Mouse (Mus musculus) monocyte, adult 5-6 weeks (primary cell): ENCODE measurements around the gene Trim17. TPM values are rescaled to one million over a fixed set of nuclear protein-coding genes. Genes with fewer than 3 reads are reported as not detected.

ENCODE experiments used
- ATAC-seq: fragments of 153-309, 156-312 bp; replicated peaks from 2 replicates; pipeline ENCODE4 v1.8.0; 2017; ENCODE audit warnings: mild to moderate bottlenecking; ENCODE audit not compliant: low TSS enrichment, insufficient number of reproducible peaks, severe bottlenecking, poor library complexity, low FRiP score
- total RNA-seq: library from RNA; stranded (forward); fragments of 200-1000, 200-491, 200-594 nt; gene quantifications from 3 replicates; pipeline ENCODE4 v1.2.3, GENCODE M21; 2017

Gene Trim17
- total RNA-seq: 0.29 TPM in 1 of 3 replicates, not detected in the others

DNA sequence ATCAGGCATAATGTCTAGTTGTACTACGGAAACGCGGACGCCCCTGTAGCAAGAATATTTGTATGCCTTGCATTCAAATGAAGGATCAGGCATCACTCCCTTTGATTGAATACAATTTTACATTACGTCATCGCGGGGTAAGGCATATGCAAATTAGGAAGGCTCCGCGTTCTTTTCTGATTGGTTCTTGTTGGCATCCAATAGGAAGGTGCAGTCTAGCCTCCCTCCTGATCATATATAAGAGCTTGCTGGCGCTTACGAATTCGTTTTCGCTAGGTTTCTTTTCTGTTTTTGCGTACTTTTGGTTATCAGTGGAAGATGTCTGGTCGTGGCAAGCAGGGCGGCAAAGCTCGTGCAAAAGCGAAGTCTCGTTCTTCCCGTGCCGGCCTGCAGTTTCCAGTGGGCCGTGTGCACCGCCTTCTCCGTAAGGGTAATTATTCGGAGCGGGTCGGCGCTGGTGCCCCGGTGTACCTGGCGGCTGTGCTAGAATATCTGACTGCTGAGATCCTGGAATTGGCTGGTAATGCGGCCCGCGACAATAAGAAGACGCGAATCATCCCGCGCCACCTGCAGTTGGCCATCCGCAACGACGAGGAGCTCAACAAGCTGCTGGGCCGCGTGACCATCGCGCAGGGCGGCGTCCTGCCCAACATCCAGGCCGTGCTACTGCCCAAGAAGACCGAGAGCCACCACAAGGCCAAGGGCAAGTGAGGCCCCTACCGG, at the start of gene Trim17, which contains the start of gene Hist3h2a:
Gene Trim17 (plus strand): TSS at position 266 of the 723 bp plus-strand sequence.
Gene Hist3h2a (plus strand): TSS at position 266 of the 723 bp plus-strand sequence.
- peak; percentile 85 for ATAC-seq

DNA sequence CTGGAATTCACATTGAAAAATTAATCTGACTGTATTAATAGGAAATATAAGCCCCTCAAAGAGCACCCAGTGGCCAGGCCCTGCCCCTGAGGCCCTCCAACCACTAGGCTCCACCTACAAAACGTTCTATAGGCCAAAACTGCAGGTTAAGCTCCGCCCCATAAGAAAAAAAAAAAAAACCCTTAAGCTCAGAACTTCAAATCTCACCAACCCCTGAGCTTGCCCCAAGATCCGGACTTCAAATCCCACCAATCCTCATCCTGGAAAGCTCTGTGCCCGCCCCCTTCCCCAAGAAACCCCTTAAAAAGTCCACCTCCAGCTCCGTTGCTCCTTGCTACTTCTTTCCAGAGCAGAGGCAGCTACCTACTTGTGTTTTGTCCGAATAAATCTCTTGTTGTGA, 49.6 kb upstream of the Trim17 start:
- ATAC-seq: no peak

DNA sequence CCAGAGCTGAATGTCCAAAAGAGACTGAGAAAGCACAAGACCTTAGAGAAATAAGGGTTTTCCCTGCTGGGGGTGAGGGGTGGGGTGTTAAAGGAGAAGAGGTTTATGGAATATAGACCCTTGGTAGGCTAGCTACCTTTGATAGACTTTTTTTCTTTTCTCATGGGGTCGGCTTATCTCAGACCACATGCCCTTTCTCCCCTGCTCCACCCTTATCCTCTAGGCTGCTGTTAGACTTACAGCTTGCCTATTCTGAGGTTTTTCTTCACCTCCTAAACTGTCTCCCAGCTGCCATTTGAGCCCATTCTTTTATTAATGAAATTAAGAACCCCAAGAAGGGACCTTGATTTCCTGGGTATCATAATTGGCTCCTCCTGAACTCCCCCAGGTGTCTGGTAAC, 40.7 kb upstream of the Trim17 start:
- ATAC-seq: no peak

DNA sequence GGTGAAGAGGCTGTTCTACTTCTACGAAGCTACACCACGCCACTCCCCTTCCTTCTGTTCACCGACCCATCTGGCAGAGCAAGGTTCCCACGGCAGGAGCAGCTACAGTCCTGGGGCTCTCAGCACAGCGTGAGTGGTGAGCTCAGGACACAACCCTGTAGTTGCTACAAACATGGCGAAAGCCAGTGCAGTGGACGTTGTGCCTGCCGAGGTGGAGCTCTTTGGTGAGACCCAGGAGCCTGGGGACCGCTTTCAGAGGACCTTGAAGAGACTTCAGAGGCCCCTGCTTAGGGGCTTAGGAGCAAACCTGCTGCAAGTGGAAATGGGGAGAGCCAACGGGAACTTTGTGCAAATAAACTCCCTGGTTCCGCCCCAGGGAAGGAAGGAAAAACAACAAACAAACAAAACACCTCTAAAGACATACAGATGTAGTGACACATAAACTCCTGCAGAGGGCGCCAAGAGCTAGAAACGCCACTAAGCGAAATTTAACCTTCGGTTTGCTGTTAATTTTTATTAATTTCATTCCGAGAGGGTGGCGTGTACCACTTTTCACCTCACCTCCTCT, 39.9 kb upstream of the Trim17 start:
- ATAC-seq: no peak

DNA sequence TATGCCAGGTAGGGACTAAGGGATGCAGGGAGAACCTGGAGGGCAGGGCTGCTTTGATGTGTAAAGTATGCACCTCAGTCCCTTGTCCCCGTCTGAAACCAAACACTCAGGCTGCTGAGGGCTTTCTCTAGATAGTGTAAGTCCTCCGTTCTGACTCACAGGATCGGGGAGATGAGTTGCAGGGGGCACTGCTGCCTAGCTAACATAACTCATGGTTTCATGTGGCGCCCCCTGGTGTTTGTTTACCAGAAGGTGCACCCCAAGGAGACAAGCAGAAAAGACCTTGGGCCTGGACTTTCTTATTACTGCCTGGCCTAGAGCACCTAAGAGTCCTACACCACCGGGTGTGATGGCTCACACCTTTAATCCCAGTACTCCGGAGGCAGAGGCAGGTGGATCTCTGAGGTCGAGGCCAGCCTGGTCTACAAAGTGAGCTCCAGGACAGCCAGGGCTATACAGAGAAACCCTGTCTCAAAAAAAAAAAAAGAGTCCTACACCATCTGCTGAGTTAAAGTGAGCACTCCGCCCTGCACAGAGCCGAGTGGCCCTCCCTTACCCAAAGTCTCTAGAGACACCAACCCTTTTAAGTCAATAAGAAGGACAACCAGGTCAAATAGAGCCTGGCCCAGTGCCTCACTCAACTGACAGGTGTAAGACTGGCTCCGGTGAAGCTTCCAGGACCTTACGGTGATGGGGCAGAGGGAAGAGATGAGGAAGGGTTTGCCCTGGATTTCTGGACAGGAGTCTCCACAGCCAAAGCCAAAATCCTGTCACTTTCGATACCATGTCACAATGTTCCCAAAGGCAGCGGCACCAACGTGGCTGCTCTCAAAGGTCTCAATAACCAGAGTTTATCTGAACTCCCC, 37.4 kb upstream of the Trim17 start:
- peak; percentile 51; the same call in 1 of the 2 replicates for ATAC-seq

DNA sequence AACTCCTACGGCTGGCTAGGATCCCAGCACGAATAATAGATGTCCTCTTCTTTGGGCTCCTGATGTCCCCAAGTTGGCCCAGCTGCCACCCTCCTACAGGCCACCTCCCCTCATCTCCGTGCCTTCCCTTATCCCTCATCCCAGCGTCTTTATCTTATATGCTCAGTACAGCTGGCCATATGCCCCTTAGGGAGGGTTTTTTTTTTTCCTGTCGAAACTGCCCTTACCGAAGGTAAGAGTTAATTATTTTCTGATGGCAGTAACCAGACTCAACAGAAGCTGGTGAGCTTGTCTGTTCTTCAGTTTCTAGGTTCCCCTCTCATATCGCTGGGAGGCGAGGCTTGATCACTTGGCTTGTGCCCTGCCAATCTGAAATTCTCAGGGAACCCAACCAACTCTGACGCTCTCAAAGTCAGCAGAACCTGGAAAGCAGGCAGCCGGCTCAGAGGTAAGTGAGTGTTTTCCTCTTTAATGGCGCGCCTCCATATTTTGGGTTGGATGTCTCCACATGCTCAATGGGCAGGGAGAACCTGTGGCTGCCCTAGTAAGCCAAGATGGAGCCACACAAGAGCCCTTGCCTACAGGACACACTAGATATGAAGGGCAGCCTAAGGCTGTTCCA, 36.6 kb upstream of the Trim17 start, which contains the start of gene Btnl10:
Gene Btnl10 (plus strand): TSS at position 164 of the 622 bp plus-strand sequence.
- ATAC-seq: no peak

DNA sequence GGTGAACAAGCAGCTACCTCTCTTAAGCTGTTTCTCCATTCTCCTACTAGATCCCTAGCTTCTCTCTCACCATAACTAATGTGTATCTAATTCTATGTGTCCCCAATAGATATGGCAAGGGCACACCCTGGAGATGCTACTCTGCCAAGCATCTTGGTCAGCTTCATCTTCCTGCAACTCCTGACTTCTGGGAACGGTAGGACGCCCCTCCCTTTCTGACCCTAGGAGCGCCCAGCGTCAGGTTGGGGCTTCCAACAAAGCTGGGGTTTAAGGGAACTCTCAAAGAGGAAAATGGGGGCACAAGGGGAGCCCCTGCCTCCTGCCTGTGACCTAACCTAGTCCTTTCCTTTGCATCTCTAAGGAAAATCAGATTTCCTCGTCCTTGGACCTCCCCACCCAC, 35.7 kb upstream of the Trim17 start:
- no peak for ATAC-seq

DNA sequence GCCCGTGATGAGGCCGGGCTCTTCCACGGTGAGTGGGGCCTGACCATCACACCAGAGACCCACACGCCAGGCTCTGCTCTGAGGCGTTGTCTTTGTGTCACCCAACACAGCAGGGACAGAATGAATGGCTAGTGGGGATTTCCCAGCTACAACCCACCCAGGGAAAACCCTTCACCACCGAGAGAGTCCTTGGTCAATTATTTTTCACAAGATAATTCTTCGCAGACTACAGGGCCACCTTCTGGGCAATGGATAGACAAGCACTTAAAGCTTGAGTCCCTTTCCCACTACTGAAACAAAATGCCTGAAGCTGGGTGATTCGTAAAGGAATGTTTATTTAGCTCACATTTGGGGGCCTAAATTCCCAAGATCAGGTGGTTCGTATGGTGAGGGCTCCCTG, 32.1 kb upstream of the Trim17 start:
- ATAC-seq: no peak

DNA sequence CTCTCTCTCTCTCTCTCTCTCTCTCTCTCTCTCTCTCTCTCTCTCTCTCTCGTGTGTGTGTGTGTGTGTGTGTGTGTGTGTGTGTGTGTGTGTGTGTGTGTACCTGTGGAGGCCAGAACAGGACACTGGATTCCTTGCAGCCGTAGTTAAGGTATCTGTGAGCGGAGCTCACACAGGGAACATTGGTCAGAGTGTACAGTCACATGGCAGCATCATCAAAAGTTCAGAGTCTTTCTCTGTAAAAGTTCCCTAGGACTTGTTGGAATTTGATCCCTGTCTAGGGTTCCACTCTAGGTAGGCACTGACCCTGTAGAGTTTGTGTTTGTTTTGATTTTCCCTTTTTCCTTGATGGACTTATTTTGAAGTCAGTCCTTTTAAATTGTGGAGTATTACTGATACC, 27.8 kb upstream of the Trim17 start:
- no peak for ATAC-seq

DNA sequence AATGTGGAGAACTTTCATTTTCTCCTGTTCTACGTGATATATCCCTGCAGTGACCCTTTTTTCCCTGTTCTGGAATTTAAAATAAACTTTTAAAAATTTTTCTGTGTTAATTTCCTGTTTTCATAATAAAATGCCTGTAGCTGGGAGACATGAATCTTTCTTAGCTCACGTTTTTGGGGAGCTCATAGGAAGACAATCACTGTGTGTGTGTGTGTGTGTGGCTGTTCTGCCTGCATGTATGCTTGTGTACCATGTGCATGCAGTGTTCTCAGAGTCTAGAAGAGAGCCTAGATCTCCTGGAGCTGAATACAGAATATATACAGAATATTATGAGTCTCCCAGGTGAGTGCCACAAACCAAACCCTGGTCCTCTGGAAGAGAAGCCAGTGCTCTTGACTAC, 27.4 kb upstream of the Trim17 start:
- no peak for ATAC-seq

DNA sequence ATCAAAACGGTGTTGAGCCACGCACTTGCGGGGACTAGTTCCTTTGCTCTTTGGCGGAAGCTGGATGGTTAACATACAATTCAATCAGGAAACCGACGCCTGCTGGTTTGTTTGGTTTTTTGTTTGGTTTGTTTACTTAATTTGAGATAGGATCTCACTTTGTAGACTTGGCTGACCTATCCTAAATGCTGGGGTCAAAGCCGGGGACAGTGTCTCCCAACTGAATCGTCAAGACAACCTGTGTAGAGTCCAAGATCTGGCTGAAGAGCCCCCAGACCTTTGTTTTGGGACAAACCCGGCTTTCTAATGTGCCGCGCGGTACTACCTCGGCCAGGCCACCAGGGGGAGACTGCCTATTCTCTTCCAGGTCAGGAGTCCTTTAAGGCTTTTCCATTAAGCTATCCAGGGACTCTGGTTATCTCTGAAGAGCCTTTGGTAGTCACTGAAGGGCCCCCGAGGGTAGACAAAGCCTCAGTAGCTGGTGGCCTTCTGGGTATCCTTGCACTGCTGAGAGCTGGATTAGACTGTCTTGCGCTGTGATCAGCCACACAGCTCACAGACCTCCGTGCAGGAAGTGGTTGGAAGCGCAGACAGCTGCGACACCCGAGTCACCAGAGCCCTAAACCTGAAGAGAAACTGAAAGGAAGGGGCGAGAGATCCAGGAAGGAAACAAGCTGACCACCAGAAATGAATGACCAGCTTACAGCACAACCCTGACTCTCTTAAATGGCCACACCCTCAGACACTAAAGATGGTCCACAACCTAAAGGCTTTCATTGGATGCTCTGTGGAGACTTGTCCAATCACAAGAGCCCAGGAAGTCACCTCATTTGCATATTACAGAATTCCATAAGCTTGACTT, 26.5 kb upstream of the Trim17 start:
- ATAC-seq: peak; percentile 89

DNA sequence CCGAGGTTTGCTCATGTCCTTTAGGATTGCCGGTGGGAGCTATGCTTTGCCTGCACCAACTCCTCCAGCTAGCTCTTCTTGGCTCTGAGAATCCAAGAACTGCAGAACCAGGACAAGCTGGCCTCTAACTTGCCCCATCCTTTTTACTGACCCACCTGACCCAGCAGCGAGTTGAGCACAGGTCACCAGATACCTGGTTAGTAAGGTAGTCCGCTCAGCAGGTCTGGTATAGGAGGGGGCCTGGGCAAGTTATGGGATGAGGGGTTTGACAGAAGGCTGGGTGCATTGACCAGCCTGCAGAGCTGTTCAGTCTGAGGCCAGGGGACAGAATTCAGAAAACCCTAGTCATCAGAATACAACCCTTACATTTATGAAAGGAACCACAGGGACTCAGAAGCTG, 25.4 kb upstream of the Trim17 start:
- no peak for ATAC-seq

DNA sequence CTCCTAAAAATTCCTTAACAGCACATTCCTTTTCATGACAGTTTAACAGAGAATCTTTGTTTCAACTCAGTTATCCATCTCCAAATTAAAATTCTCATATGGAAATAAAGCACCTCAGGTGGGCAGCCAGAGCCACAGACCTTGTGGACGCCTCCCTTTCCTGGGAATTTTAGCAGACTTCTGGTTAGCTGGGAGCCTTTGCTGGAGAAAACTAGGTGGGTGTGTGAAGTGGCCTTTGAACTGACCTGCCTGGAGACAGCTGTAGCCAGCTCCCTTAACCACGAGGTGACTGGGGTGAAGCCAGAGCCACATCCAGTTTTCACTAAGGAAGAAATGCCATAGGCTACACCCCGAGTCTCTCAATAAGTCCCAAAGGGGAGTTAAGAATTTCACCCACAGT, 24.8 kb upstream of the Trim17 start:
- no peak for ATAC-seq

DNA sequence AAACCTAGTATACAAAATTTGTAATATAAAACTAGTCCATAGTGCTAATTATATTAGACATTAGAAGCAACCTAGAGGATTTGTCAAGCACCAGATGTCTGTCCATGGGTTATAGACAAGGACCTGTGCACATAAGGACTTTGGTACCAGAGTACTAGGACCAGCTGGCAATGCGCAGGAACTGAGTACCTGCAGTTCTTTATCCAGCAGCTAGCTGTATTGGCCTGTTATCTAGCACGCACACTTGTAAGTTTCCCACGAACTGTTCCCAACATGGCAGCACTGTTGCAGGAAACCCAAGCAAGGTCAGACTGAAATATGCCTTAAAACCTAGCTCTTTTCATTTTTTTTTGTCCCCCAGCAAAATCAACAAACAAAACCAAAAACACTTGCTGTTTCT, 24.2 kb upstream of the Trim17 start:
- no peak for ATAC-seq

DNA sequence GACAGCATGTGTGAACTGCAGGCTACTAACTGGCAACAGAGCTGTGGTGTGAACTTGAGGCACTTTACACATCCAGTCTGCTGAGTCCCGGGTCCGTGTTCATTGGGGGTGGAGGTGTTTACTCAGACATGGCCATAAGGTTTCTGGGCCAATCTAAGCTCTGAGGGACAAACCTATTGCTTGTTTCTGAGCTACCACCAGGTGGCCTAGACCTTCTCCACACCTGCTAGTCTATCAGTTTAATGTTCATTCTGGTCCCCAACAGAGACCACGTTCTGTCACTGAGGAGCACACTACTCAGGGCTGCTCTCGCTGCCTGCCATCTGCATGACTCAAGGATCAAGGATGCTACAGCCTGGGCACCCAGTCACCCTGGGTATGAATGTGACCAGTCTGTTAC, 22.9 kb upstream of the Trim17 start:
- no peak for ATAC-seq

DNA sequence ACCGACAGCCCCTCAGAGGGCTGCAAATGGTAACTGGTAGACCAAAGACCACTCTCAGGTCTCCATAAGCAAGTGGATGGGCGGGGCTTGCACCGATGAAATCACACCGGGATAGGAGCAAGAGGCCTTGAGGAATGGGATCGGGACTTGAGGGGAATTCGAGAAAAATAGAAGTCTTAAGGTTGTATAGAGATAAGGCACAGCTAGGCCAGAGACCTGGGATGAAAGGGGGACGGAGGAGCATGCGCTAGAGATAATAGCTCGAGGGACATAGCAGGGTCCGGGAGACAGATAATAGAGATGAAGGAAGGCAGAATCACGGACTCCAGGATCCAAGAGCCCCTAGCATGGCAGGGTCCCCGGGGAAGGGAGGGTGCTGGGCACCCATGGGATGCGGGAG, 16.6 kb upstream of the Trim17 start:
- no peak for ATAC-seq

DNA sequence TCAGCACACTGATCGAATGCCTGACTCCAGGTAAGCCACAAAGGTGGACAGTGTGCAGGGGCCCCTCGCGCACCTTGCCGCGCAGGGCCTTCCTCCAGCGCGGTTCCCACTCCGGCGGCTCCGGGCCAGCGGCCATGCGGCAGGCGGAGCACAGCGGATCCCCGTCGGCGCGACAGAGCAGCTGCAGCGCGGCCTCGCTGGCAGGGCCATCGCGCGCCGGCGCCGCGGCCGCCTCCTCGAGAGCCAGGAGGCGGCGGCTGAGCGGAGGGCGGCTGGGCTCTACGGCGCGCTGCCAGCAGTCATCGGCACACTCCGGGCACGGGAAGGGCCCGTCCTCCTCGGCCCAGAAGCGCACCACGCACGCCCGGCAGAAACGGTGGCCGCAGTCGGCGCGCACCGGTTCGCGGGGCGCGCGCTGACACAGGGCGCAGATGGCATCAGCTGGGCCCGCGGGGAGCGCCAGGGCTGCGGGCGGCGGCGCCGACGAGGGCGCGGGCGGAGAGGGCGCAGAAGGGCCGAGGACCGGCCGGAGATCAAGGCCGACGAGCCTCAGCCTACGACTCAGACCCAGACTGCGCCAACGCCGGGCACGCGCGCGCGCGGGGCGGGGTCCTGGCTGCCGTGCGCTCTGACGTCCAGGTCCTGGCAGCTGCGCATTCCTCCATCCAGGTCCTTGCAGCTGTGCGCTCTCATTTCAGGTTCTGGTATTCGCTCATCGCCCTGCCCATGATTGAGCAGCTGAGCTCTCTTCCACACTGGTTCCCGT, 16.0 kb upstream of the Trim17 start, which contains the start of gene Rnf187:
Gene Rnf187 (minus strand): TSS at position 595 of the 766 bp plus-strand sequence.
- ATAC-seq: peak; percentile 97

DNA sequence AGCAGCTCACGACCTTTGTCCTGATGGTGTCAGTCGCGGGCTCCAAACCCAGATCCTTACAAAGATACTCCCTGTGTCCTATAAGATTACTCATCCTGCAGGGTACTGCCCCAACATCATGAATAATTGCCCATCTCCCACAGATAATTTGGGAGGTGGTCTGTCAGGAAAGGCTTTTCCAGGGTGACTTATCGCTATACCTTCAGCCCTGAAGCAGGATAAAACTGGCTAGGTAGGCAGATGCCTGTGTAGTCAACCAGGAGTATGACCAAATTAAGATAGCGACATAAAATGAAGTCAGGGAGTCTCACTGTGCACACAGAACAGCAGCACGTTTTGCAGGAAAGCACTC, 15.4 kb upstream of the Trim17 start:
- ATAC-seq: no peak
